Mouse (Mus musculus) left cerebral cortex, postnatal 4 days (tissue): Measurements from ENCODE around the gene Ttll7. TPM values are rescaled to one million over a fixed set of nuclear protein-coding genes. Genes with fewer than 3 reads are reported as not detected.

ENCODE experiments used
- DNase-seq: peaks from one replicate; pipeline ENCODE4 v3.0.0-alpha.2; 2022
- intact Hi-C: fragments of 180-260 bp; cut with DNase I; formaldehyde crosslinking; loops from one replicate; pipeline ENCODE4 v1.15.1; 2025
- total RNA-seq, 2 experiments: library from RNA; stranded (reverse); gene quantifications; 2 replicates each; pipeline ENCODE4 v1.2.3; 2021

Gene Ttll7
- 10 to 100 TPM; 48.8 to 49.4 TPM for total RNA-seq

GRCm38 (mm10) chr3:146851966-146852891 lies at the start of gene Ttll7:
Ttll7 (plus strand) TSS chr3:146852367.
- intact Hi-C loops, result loop anchor here (5.0 kb wide), 1 partner anchor 40 kb away; the partner anchor contains the start of gene Prkacb

GRCm38 (mm10) chr3:146812041-146812878 lies 39.9 kb upstream of the Ttll7 start:
- DNase-seq, result peak; percentile 65
- intact Hi-C loops, result loop anchor here (5.0 kb wide), 2 partner anchors 40 to 95 kb away; partner anchors contain the start of gene Ttll7

More at GRCm38 (mm10) chr3:146851966-146852891, at the start of gene Ttll7:
- peak; percentile 73 for DNase-seq

- intact Hi-C loops, result loop anchor here (5.0 kb wide), 2 partner anchors 39 to 94 kb away; partner anchors contain the start of gene Ttll7
- DNase-seq, result peak; percentile 94
These were observed 39.2 kb upstream of the Ttll7 start, which contains the start of gene Prkacb for GRCm38 (mm10) chr3:146812901-146813393. Prkacb (minus strand) TSS chr3:146812990.

GRCm38 (mm10) chr3:146813624-146814023 lies 38.5 kb upstream of the Ttll7 start:
- DNase-seq, result no peak
- intact Hi-C loops, result loop anchor here (5.0 kb wide), 2 partner anchors 39 to 94 kb away; partner anchors contain the start of gene Ttll7

- DNase-seq, result no peak
These were observed 31.4 kb upstream of the Ttll7 start for GRCm38 (mm10) chr3:146820718-146821117.

GRCm38 (mm10) chr3:146842766-146843165 lies 9.4 kb upstream of the Ttll7 start:
- DNase-seq, result no peak
- intact Hi-C loops, result no loop called here

More at GRCm38 (mm10) chr3:146820718-146821117, 31.4 kb upstream of the Ttll7 start:
- intact Hi-C loops, result no loop called here

- no peak for DNase-seq
- intact Hi-C loops, result no loop called here
These were observed 8.7 kb upstream of the Ttll7 start for GRCm38 (mm10) chr3:146843470-146843869.

GRCm38 (mm10) chr3:146846237-146846636 lies 5.9 kb upstream of the Ttll7 start:
- no peak for DNase-seq
- intact Hi-C loops, result no loop called here

GRCm38 (mm10) chr3:146848112-146848511 lies 4.1 kb upstream of the Ttll7 start:
- intact Hi-C loops, result no loop called here
- no peak for DNase-seq

- intact Hi-C loops, result no loop called here
- no peak for DNase-seq
These were observed 2.8 kb upstream of the Ttll7 start for GRCm38 (mm10) chr3:146849360-146849759.

- intact Hi-C loops, result loop anchor here (5.0 kb wide), 1 partner anchor 42 kb away; the partner anchor contains the start of gene Prkacb
- DNase-seq, result no peak
These were observed 2.4 kb downstream of the Ttll7 start for GRCm38 (mm10) chr3:146854473-146855087.

GRCm38 (mm10) chr3:146857373-146857772 lies 5.2 kb downstream of the Ttll7 start:
- intact Hi-C loops, result no loop called here
- DNase-seq, result no peak

GRCm38 (mm10) chr3:146860308-146860707 lies 8.1 kb downstream of the Ttll7 start:
- no peak for DNase-seq
- intact Hi-C loops, result no loop called here

GRCm38 (mm10) chr3:146866563-146866962 lies 14.4 kb downstream of the Ttll7 start:
- intact Hi-C loops, result no loop called here
- DNase-seq, result peak; percentile 6

GRCm38 (mm10) chr3:146871954-146872353 lies 19.8 kb downstream of the Ttll7 start:
- intact Hi-C loops, result no loop called here
- DNase-seq, result no peak

- no peak for DNase-seq
- intact Hi-C loops, result no loop called here
These were observed 23.8 kb downstream of the Ttll7 start for GRCm38 (mm10) chr3:146875929-146876328.

GRCm38 (mm10) chr3:146893931-146894330 lies 41.8 kb downstream of the Ttll7 start:
- DNase-seq, result no peak
- intact Hi-C loops, result no loop called here

GRCm38 (mm10) chr3:146896581-146896980 lies 44.4 kb downstream of the Ttll7 start:
- no peak for DNase-seq
- intact Hi-C loops, result no loop called here

- DNase-seq, result peak; percentile 13
- intact Hi-C loops, result no loop called here
These were observed 47.9 kb downstream of the Ttll7 start for GRCm38 (mm10) chr3:146900094-146900493.

- intact Hi-C loops, result no loop called here
- no peak for DNase-seq
These were observed 49.6 kb downstream of the Ttll7 start for GRCm38 (mm10) chr3:146901729-146902128.
